Mouse (Mus musculus): ENCODE measurements around the gene 4933407L21Rik. TPM values are rescaled to one million over a fixed set of nuclear protein-coding genes. Genes with fewer than 3 reads are reported as not detected.

Gene 4933407L21Rik
- total and polyA plus RNA-seq, 3 experiments = not detected

GRCm38 (mm10) chr1:85959129-85959888 is 31.0 kb downstream of the 4933407L21Rik start:
- H3K79me2 ChIP-seq (replicated peaks; ENCODE audit: control insufficient read depth, insufficient read depth, low read length) = no peaks in the 10 kb centered on the region
- intact Hi-C loops (cut with DNase I) = no loop called here
- H3K4me1 ChIP-seq (ENCODE audit: control insufficient read depth, insufficient read depth, low read length) = no peaks in the 10 kb centered on the region
- H3K36me3 ChIP-seq (ENCODE audit: control insufficient read depth, insufficient read depth, low read length) = no peaks in the 10 kb centered on the region
- H3K27ac ChIP-seq = no peak overlapping the region
- no peak overlapping the region for H3K9ac ChIP-seq (ENCODE audit: low read depth, low read length)
- no peaks in the 10 kb centered on the region for H3K27me3 ChIP-seq (ENCODE audit: control insufficient read depth, insufficient read depth, low read length)
- WGBS = 66% methylated on average over 6 of the region's 6 CpGs
- H3K4me3 ChIP-seq = no peak overlapping the region
- TF ChIP-seq EP300 (IDR thresholded peaks at IDR 0.05; ENCODE audit: insufficient read depth, low read depth, low read length) (no peak), CTCF (IDR thresholded peaks at IDR 0.05) (no peak), POLR2A (IDR thresholded peaks at IDR 0.05; ENCODE audit: insufficient read depth, low read depth, low read length) (no peak)
- no peak for DNase-seq

GRCm38 (mm10) chr1:85959889-85960276 is 31.6 kb downstream of the 4933407L21Rik start:
- Histone ChIP-seq H3K79me2 (replicated peaks; ENCODE audit: control insufficient read depth, insufficient read depth, low read length) (no peaks in the 10 kb centered on the region), H3K27ac (no peak overlapping the region), H3K4me3 (no peak overlapping the region), H3K27me3 (ENCODE audit: control insufficient read depth, insufficient read depth, low read length) (no peaks in the 10 kb centered on the region), H3K36me3 (ENCODE audit: control insufficient read depth, insufficient read depth, low read length) (no peaks in the 10 kb centered on the region), H3K9ac (ENCODE audit: low read depth, low read length) (no peak overlapping the region), H3K4me1 (ENCODE audit: control insufficient read depth, insufficient read depth, low read length) (no peaks in the 10 kb centered on the region)
- 72% methylated on average over 2 of the region's 2 CpGs for WGBS
- TF ChIP-seq POLR2A (IDR thresholded peaks at IDR 0.05; ENCODE audit: insufficient read depth, low read depth, low read length) (no peak), EP300 (IDR thresholded peaks at IDR 0.05; ENCODE audit: insufficient read depth, low read depth, low read length) (no peak), CTCF (IDR thresholded peaks at IDR 0.05) (no peak)
- DNase-seq = no peak
- intact Hi-C loops (cut with DNase I) = no loop called here

GRCm38 (mm10) chr1:85960873-85961272 is 32.6 kb downstream of the 4933407L21Rik start, which contains the start of gene Gpr55:
Gpr55 (minus strand) TSS chr1:85961007.
- Histone ChIP-seq H3K79me2 (replicated peaks; ENCODE audit: control insufficient read depth, insufficient read depth, low read length) (no peaks in the 10 kb centered on the region), H3K27ac (no peak within 1 kb of the TSS), H3K4me1 (ENCODE audit: control insufficient read depth, insufficient read depth, low read length) (no peaks in the 10 kb centered on the region), H3K9ac (ENCODE audit: low read depth, low read length) (no peak within 1 kb of the TSS), H3K4me3 (no peak within 1 kb of the TSS), H3K27me3 (ENCODE audit: control insufficient read depth, insufficient read depth, low read length) (no peaks in the 10 kb centered on the region), H3K36me3 (ENCODE audit: control insufficient read depth, insufficient read depth, low read length) (no peaks in the 10 kb centered on the region)
- TF ChIP-seq EP300 (IDR thresholded peaks at IDR 0.05; ENCODE audit: insufficient read depth, low read depth, low read length) = no peak
- TF ChIP-seq POLR2A (IDR thresholded peaks at IDR 0.05; ENCODE audit: insufficient read depth, low read depth, low read length) = no peak
- TF ChIP-seq CTCF (IDR thresholded peaks at IDR 0.05) = no peak
- 59% methylated on average over 5 of the region's 5 CpGs for WGBS
- intact Hi-C loops (cut with DNase I) = no loop called here
- DNase-seq = no peak

GRCm38 (mm10) chr1:85962081-85962480 is 33.8 kb downstream of the 4933407L21Rik start:
- TF ChIP-seq CTCF (IDR thresholded peaks at IDR 0.05) = no peak
- no peak for TF ChIP-seq POLR2A (IDR thresholded peaks at IDR 0.05; ENCODE audit: insufficient read depth, low read depth, low read length)
- TF ChIP-seq EP300 (IDR thresholded peaks at IDR 0.05; ENCODE audit: insufficient read depth, low read depth, low read length) = no peak
- H3K79me2 ChIP-seq (replicated peaks; ENCODE audit: control insufficient read depth, insufficient read depth, low read length) = no peaks in the 10 kb centered on the region
- no peaks in the 10 kb centered on the region for H3K27me3 ChIP-seq (ENCODE audit: control insufficient read depth, insufficient read depth, low read length)
- no peaks in the 10 kb centered on the region for H3K4me1 ChIP-seq (ENCODE audit: control insufficient read depth, insufficient read depth, low read length)
- WGBS = 43% methylated on average over 3 of the region's 3 CpGs
- no peaks in the 10 kb centered on the region for H3K36me3 ChIP-seq (ENCODE audit: control insufficient read depth, insufficient read depth, low read length)
- intact Hi-C loops (cut with DNase I) = no loop called here
- no peak overlapping the region for H3K4me3 ChIP-seq
- no peak for DNase-seq
- H3K9ac ChIP-seq (ENCODE audit: low read depth, low read length) = no peak overlapping the region
- H3K27ac ChIP-seq = no peak overlapping the region

GRCm38 (mm10) chr1:85965856-85966255 is 37.6 kb downstream of the 4933407L21Rik start:
- no peaks in the 10 kb centered on the region for H3K4me1 ChIP-seq (ENCODE audit: control insufficient read depth, insufficient read depth, low read length)
- WGBS = 80% methylated on average over 3 of the region's 3 CpGs
- H3K36me3 ChIP-seq (ENCODE audit: control insufficient read depth, insufficient read depth, low read length) = no peaks in the 10 kb centered on the region
- intact Hi-C loops (cut with DNase I) = no loop called here
- no peak for DNase-seq
- TF ChIP-seq POLR2A (IDR thresholded peaks at IDR 0.05; ENCODE audit: insufficient read depth, low read depth, low read length) (no peak), EP300 (IDR thresholded peaks at IDR 0.05; ENCODE audit: insufficient read depth, low read depth, low read length) (no peak), CTCF (IDR thresholded peaks at IDR 0.05) (no peak)
- H3K27me3 ChIP-seq (ENCODE audit: control insufficient read depth, insufficient read depth, low read length) = no peaks in the 10 kb centered on the region
- no peaks in the 10 kb centered on the region for H3K79me2 ChIP-seq (replicated peaks; ENCODE audit: control insufficient read depth, insufficient read depth, low read length)
- no peak overlapping the region for H3K9ac ChIP-seq (ENCODE audit: low read depth, low read length)
- H3K27ac ChIP-seq = no peak overlapping the region
- no peak overlapping the region for H3K4me3 ChIP-seq

GRCm38 (mm10) chr1:85969081-85969480 is 40.8 kb downstream of the 4933407L21Rik start:
- no peak overlapping the region for H3K9ac ChIP-seq (ENCODE audit: low read depth, low read length)
- H3K4me1 ChIP-seq (ENCODE audit: control insufficient read depth, insufficient read depth, low read length) = no peaks in the 10 kb centered on the region
- no peak for DNase-seq
- H3K36me3 ChIP-seq (ENCODE audit: control insufficient read depth, insufficient read depth, low read length) = no peaks in the 10 kb centered on the region
- WGBS = 65% methylated on average over 1 of the region's 1 CpGs
- intact Hi-C loops (cut with DNase I) = no loop called here
- no peaks in the 10 kb centered on the region for H3K79me2 ChIP-seq (replicated peaks; ENCODE audit: control insufficient read depth, insufficient read depth, low read length)
- H3K27me3 ChIP-seq (ENCODE audit: control insufficient read depth, insufficient read depth, low read length) = no peaks in the 10 kb centered on the region
- no peak overlapping the region for H3K27ac ChIP-seq
- TF ChIP-seq POLR2A (IDR thresholded peaks at IDR 0.05; ENCODE audit: insufficient read depth, low read depth, low read length) = no peak
- TF ChIP-seq EP300 (IDR thresholded peaks at IDR 0.05; ENCODE audit: insufficient read depth, low read depth, low read length) = no peak
- TF ChIP-seq CTCF (IDR thresholded peaks at IDR 0.05) = no peak
- no peak overlapping the region for H3K4me3 ChIP-seq

All from heart, adult 2 months (tissue).